Mouse (Mus musculus) testis, adult 2 months (tissue): ENCODE measurements around the gene Tbc1d2.
"Not testable (repeated sequence)": the region's sequence is repeated elsewhere in the genome, so short reads cannot be mapped to it uniquely, and the experiment has no call there.

Experiments
- CTCF ChIP-seq: fragments of 200-500 bp; IDR thresholded peaks from 2 replicates; pipeline ENCODE4 v1.5.1; 2012; ENCODE audit warnings: low read depth, mild to moderate bottlenecking, inconsistent platforms, low read length, moderate library complexity; ENCODE audit not compliant: control insufficient read depth, insufficient read depth, insufficient replicate concordance
- POLR2A ChIP-seq: fragments of 200-500 bp; IDR thresholded peaks from 2 replicates; pipeline ENCODE4 v1.6.1; 2012; ENCODE audit warnings: low read depth, mild to moderate bottlenecking, inconsistent platforms, low read length, moderate library complexity; ENCODE audit not compliant: control insufficient read depth

- TF ChIP-seq CTCF, POLR2A: not testable (repeated sequence)
Observed at GRCm38 (mm10) chr4:46637250-46637649, 12.8 kb downstream of the Tbc1d2 start.
